Mouse (Mus musculus) left cerebral cortex, postnatal 36 days (tissue): ENCODE data around the gene Ctf1. TPM values are rescaled to one million over a fixed set of nuclear protein-coding genes. Genes with fewer than 3 reads are reported as not detected.

Experiments used
- DNase-seq, 2 experiments: peaks; one replicate each; pipeline ENCODE4 v3.0.0; 2021 to 2022; ENCODE audit warnings: low spot score in 2 of 2, mixed read lengths in 1 of 2
- intact Hi-C: fragments of 180-260 bp; cut with DNase I; formaldehyde crosslinking; loops from one replicate; pipeline ENCODE4 v1.15.1; 2025
- total RNA-seq, 2 experiments: library from RNA; stranded (reverse); gene quantifications; 2 replicates each; pipeline ENCODE4 v1.2.3; 2021

The Ctf1 gene
- 1 to 10 TPM; 2.4 to 2.5 TPM for total RNA-seq

DNA sequence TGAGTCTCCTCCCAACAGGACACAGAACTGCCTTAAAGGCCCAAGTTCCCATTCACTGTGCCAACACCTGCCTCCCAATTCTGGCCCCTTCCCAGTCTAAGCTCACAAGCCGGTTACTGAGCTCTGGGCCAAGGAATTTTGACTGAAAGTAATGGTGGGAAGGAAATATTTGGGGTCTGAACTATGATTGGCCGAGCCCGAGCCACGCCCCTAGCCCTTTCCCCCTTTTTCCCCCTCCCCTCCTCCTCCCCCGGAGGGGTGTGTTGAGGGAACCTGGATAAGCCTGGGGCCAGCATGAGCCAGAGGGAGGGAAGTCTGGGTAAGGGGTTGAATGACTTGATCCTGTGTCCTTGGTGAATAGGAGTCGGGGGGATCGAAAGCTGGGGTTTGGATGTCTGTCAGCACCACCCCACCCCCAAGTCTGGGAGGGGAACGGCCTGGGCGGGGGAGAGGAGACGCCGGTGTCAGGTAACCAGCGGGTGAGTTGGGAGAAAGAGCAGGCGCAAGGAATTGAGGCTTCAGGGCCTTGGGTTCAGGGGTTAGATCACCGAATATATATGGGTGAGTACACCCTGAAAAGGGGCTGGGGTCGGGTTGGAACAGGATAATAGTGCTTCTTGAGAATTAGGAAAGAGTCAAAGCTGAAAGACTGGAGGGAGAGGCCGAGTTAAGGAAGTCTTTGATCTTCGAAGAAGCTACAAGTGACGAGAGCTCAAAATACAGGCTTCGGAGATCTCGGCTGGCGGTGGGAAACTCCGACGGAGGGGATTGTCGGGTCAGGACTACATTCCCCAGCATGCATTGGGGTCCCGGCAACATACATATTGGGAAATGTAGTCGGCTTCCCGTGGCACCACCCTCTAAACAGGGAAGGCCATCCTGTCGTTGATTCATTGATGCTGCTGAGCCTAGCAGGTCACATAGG lies at the start of gene Ctf1:
Gene Ctf1 (plus strand): TSS at position 276 of the 925 bp plus-strand sequence.
- intact Hi-C loops, result no loop called here
- DNase-seq, result peak; percentile 52 to 64

- intact Hi-C loops, result no loop called here
- no peak for DNase-seq
These were observed 49.6 kb upstream of the Ctf1 start for GRCm38 (mm10) chr7:127662926-127663325.

DNA sequence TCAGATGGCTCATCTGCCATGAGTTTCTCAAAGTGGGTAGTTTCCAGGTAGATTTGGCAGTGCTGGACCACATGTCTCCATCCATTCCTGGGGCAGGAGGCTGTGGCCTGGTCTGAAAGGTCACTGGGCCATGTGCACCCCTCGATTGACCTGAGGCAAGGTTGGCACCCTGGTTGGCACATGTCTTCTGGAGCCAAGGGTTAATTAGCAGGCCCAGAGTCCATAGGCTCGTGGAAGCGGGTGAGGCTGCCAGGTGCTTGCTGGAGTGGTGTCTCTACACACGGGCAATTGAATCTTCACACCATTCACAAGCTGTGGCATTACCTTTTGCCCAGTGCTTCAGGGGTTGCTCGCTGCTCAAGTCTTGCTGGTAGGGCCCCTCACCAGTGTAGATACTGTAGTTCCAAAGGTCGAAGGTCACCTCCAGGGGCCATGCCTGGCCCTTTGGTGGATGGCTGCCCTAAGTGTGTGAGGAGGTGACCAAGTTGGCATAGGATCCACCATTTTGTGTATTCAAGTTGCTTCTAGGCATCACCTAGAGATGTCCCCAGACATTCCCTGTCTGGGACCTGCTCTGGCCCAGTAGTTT lies 46.4 kb upstream of the Ctf1 start:
- DNase-seq, result no peak
- intact Hi-C loops, result no loop called here

- no peak for DNase-seq
- intact Hi-C loops, result no loop called here
These were observed 45.9 kb upstream of the Ctf1 start for GRCm38 (mm10) chr7:127666679-127667078.

- DNase-seq, result no peak
- intact Hi-C loops, result no loop called here
These were observed 45.4 kb upstream of the Ctf1 start for GRCm38 (mm10) chr7:127667171-127667570.

DNA sequence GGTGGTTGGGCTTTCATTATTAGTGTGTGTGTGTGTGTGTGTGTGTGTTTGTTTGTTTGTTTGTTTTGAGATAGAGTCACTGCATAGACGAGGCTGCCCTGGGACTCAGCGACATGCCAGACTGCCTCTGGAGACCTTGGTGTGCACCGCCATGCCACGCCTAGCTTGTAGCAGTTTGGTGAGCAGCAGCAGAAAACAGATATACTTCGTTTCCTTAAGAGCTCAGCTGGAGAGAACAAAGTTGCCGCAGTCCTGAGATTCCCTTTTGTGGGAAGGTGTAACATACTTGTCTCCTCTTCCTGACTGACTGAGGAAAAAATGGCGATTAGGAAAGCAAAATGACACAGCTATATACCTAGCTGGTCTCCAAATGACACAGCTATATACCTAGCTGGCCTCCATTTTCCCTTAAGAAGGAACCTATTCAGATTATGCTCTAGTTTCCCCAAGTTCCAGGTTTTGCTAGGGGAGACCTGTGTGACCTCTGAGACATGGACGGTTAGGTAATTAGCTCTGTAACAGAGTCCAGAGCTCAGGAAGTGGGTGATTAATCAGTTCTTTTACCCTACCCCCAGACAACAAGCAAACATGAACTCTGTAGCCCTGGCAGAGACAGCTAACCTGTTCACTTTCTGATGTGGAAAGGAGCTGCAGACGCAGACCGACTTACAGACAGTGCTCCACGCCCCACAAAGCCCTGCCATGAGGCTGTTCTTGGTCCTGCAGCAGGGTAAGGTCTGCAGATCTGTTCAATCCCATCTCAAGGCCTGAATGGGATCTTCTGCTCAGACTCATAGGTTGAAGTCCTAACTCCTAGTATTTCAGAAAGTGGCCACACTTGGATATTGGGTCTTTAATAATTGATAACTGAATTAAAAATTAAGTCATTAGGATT lies 40.4 kb upstream of the Ctf1 start:
- intact Hi-C loops, result no loop called here
- DNase-seq, result no peak

- intact Hi-C loops, result no loop called here
- DNase-seq, result no peak
These were observed 39.8 kb upstream of the Ctf1 start for GRCm38 (mm10) chr7:127672776-127673175.

GRCm38 (mm10) chr7:127674977-127675376 lies 37.6 kb upstream of the Ctf1 start:
- intact Hi-C loops, result loop anchor here (2.0 to 5.0 kb wide), 2 partner anchors 34 to 67 kb away; partner anchors contain the start of genes Bcl7c and Fbxl19
- peak; percentile 82 to 86 for DNase-seq

- peak in 1 of 2 experiments; percentile 49 for DNase-seq
- intact Hi-C loops, result loop anchor here (2.0 to 5.0 kb wide), 2 partner anchors 33 to 67 kb away; partner anchors contain the start of genes Bcl7c and Fbxl19
These were observed 37.1 kb upstream of the Ctf1 start for GRCm38 (mm10) chr7:127675391-127675811.

- intact Hi-C loops, result loop anchor here (5.0 kb wide), 1 partner anchor 65 kb away; the partner anchor contains the start of gene Fbxl19
- no peak for DNase-seq
These were observed 35.5 kb upstream of the Ctf1 start for GRCm38 (mm10) chr7:127677077-127677476.

- intact Hi-C loops, result loop anchor here (5.0 kb wide), 1 partner anchor 65 kb away; the partner anchor contains the start of gene Fbxl19
These were observed 34.9 kb upstream of the Ctf1 start for GRCm38 (mm10) chr7:127677609-127678008.

DNA sequence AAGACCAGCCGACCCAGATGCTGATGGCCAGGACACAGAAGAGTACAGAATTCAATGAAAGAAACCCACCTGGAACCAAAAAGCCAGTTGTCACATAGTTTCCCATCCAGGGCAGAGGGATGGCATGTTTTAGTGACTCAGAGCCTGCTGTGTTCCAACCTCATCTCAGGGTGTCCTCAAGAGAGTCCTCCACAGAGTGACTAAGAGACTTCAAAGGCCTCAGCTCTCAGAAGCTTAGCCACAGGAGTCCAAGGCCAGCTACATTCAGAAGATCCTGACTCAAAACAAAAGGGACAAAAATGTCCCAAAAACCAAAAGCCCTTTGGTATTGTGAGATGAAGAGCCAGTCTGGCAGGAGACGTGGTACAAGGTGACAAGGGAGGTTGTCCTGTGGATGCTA lies 33.7 kb upstream of the Ctf1 start:
- no peak for DNase-seq
- intact Hi-C loops, result loop anchor here (5.0 kb wide), 1 partner anchor 63 kb away; the partner anchor contains the start of gene Fbxl19

More at GRCm38 (mm10) chr7:127677609-127678008, 34.9 kb upstream of the Ctf1 start:
- no peak for DNase-seq

GRCm38 (mm10) chr7:127680541-127680940 lies 32.0 kb upstream of the Ctf1 start:
- DNase-seq, result no peak
- intact Hi-C loops, result no loop called here

DNA sequence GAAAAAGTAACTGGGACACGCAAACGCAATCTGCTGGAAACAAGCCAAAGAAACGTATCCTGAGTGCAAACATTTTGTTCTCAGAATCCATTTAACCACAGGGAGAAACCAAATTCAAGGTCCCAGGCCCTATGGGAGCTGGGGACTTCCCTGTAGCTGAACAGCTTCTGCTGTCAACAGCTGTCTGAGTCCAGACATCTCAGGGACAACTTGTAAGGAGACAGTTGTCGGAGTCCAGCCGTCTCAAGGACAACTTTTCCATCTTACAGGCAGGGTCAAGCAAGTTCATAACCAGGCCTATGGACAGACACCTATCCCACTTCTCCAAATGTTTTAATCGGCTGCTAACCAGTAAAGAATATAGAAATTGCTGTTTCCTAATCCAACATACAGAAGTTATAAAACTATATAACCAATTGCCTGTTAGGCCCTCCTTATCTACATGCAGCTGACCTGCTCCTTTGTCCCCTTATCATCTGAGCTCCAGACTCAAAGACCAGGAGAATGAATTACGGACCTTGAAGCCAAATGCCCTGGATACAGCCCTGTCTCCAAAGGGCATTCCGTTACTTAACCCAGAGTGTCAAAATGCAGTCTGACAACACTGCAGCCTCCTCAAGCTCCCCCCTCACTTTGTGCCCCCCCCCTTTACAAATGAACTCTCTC lies 30.5 kb upstream of the Ctf1 start:
- DNase-seq, result no peak
- intact Hi-C loops, result no loop called here

GRCm38 (mm10) chr7:127685304-127686018 lies 27.1 kb upstream of the Ctf1 start:
- DNase-seq, result no peak
- intact Hi-C loops, result no loop called here

GRCm38 (mm10) chr7:127686740-127687449 lies 25.6 kb upstream of the Ctf1 start:
- intact Hi-C loops, result no loop called here
- DNase-seq, result no peak

DNA sequence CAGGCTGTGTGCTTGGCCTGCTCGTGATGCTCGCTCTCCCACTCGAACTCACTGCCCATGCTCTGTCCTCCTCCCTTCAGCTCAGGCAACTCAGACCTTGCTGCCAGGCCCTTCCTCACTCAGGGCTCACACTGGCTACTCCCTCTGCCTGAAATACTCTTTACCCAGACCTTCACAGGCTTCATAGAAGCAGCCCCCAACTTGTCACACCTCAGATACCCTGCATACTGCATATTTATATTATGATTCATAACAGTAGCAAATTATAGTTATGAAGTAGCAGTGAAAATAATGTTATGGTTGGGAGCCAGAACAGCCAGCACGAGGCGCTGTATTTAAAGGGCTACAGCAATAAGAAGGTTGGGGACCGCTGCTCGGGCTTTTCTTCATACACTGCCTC lies 23.6 kb upstream of the Ctf1 start:
- intact Hi-C loops, result no loop called here
- DNase-seq, result no peak
